Mouse (Mus musculus): ENCODE measurements around the gene Gm11213. TPM values are rescaled to one million over a fixed set of nuclear protein-coding genes. Genes with fewer than 3 reads are reported as not detected.

The Gm11213 gene
- polyA plus RNA-seq, 1 experiment from 2014 or later = not detected

DNA sequence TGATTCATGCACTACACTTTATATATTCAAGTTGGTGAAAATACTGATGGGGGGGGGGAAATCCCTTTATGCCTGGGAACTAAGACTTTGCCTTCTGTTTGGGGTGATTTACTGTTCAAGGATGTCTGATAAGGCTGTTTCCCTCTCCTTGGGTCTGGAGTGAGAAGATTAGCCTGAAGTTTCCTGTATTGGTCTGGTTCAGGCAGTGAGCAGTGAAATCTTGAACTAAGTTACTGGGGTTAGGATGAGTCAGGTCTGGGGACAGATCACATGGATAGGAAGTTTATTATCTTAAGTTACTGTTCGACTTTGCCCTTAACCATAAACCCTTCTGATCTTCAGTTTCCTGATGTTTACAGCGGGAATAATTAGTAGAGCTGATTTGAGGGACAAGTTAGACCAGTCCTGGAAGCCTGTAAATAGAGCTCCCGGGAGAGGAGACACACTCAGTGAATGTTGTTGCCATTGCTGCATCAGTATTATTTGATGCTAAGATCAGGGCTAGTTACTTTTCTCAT lies 20.6 kb upstream of the Gm11213 start:
- no peaks in the 10 kb centered on the region for H3K36me3 ChIP-seq (ENCODE audit: insufficient read depth)
- no peak for TF ChIP-seq CTCF (IDR thresholded peaks at IDR 0.05; ENCODE audit: low read depth)
- H3K4me1 ChIP-seq (ENCODE audit: insufficient read depth) = no peaks in the 10 kb centered on the region
- no peak overlapping the region for H3K27ac ChIP-seq (ENCODE audit: low read depth)
- H3K9ac ChIP-seq = no peak overlapping the region
- ATAC-seq (ENCODE audit: insufficient read depth) = no peak
- WGBS = 41% methylated on average over 3 of the region's 3 CpGs
- no peak for DNase-seq
- H3K27me3 ChIP-seq (ENCODE audit: insufficient read depth, low read length) = no peaks in the 10 kb centered on the region
- no peak overlapping the region for H3K4me2 ChIP-seq
- H3K4me3 ChIP-seq (ENCODE audit: low read depth, low read length) = no peak overlapping the region
- H3K9me3 ChIP-seq (ENCODE audit: low read depth, low read length) = no peaks in the 10 kb centered on the region

DNA sequence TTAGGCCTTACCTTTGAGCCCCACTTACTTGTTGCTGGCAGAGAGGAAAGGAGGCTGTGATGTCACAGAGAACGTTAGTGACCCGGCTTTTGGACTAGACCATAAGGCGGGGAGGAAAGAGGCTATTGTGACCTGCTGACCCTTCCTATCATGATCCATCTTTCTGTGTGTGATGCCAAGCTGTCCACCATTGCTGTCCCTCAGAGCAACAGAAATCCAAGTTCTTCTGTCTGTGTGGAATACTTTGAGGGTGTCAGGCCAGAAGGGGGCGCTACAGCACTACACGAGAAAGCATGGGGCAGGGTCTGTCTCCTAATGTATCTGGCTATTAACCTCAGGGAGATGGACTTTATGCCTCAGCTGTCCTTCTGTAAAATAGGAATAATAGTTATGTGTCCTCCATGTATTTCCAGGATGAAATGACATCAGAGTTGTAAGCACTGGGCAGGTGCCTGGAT lies 17.3 kb upstream of the Gm11213 start, which contains the start of gene Tex48:
Tex48 (minus strand) TSS at position 51 of the 458 bp plus-strand sequence.
- no peaks in the 10 kb centered on the region for H3K27me3 ChIP-seq (ENCODE audit: insufficient read depth, low read length)
- 57% methylated on average over 5 of the region's 5 CpGs for WGBS
- no peak within 1 kb of the TSS for H3K4me2 ChIP-seq
- DNase-seq (peak; percentile 62), ATAC-seq (ENCODE audit: insufficient read depth) (no peak)
- no peak within 1 kb of the TSS for H3K9ac ChIP-seq
- no peak within 1 kb of the TSS for H3K4me3 ChIP-seq (ENCODE audit: low read depth, low read length)
- no peaks in the 10 kb centered on the region for H3K9me3 ChIP-seq (ENCODE audit: low read depth, low read length)
- no peak within 1 kb of the TSS for H3K27ac ChIP-seq (ENCODE audit: low read depth)
- H3K36me3 ChIP-seq (ENCODE audit: insufficient read depth) = no peaks in the 10 kb centered on the region
- no peaks in the 10 kb centered on the region for H3K4me1 ChIP-seq (ENCODE audit: insufficient read depth)
- TF ChIP-seq CTCF (IDR thresholded peaks at IDR 0.05; ENCODE audit: low read depth) = peak; percentile 68

DNA sequence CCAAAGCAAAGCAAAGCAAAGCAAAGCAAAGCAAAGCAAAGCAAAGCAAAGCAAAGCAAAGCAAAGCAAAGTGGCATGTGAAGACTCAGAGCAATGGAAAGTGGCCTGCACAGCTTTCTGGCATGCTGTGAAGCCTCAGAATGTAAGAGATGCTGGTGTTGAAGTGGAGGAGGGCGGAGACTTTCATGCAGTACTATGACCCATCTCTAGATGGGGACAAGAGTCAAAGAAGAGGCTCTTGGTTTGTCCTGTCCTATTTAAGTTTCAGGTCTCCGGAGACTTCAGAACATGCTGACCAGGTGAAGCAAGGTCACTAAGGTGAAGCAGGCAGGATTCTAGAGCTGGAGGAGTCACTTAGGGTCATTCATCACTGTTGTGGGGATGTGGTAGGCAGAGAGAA lies 16.8 kb upstream of the Gm11213 start:
- H3K4me2 ChIP-seq = no peak overlapping the region
- ATAC-seq (ENCODE audit: insufficient read depth) = no peak
- no peak overlapping the region for H3K9ac ChIP-seq
- peak; percentile 17 for DNase-seq
- 77% methylated on average over 2 of the region's 2 CpGs for WGBS
- no peak overlapping the region for H3K4me3 ChIP-seq (ENCODE audit: low read depth, low read length)
- H3K9me3 ChIP-seq (ENCODE audit: low read depth, low read length) = no peaks in the 10 kb centered on the region
- H3K27ac ChIP-seq (ENCODE audit: low read depth) = no peak overlapping the region
- H3K27me3 ChIP-seq (ENCODE audit: insufficient read depth, low read length) = no peaks in the 10 kb centered on the region
- no peaks in the 10 kb centered on the region for H3K36me3 ChIP-seq (ENCODE audit: insufficient read depth)
- no peak for TF ChIP-seq CTCF (IDR thresholded peaks at IDR 0.05; ENCODE audit: low read depth)
- no peaks in the 10 kb centered on the region for H3K4me1 ChIP-seq (ENCODE audit: insufficient read depth)

DNA sequence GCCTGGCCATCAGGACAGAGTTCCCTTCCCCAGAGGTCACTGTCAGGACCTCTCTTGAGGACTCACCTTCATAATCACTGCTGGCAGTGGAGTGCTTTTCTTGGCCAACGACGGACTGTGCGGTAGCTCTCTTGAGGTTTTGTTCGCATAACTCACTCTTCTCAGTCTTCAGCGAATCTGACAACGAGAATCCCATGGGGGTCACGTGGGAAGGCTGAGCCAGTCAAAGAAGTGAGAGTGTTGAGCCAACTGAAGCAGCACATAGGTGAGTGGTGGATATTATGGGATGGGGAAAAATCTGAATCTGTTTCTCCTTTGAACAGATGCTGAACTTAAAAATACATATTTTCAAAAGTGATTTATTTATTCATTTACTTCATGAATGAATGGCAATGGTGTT lies 3.3 kb upstream of the Gm11213 start:
- DNase-seq (no peak), ATAC-seq (ENCODE audit: insufficient read depth) (no peak)
- Histone ChIP-seq H3K36me3 (ENCODE audit: insufficient read depth) (no peaks in the 10 kb centered on the region), H3K4me3 (ENCODE audit: low read depth, low read length) (no peak overlapping the region), H3K27ac (ENCODE audit: low read depth) (no peak overlapping the region), H3K9me3 (ENCODE audit: low read depth, low read length) (no peaks in the 10 kb centered on the region), H3K9ac (no peak overlapping the region), H3K4me1 (ENCODE audit: insufficient read depth) (no peaks in the 10 kb centered on the region), H3K4me2 (no peak overlapping the region), H3K27me3 (ENCODE audit: insufficient read depth, low read length) (no peaks in the 10 kb centered on the region)
- TF ChIP-seq CTCF (IDR thresholded peaks at IDR 0.05; ENCODE audit: low read depth) = no peak
- WGBS = 64% methylated on average over 7 of the region's 7 CpGs

DNA sequence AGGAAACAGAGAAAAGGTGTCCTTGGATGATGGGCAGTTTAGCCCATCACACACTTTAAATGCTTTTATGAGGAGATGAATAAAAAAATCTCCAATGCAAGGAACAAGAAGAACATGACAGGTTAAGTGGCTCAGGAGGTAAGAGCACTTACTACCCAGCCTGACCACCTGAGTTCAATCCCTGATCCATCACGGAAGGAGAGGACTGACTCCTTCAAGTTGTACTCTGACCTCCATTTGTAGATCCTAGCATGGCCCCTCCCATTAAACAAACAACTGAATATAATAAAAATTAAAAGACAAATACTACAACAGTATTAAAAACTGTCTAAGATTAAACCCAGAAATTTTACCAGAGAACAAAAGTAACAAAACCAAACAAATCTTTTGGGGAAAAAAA lies 907 bp upstream of the Gm11213 start:
- Histone ChIP-seq H3K27ac (ENCODE audit: low read depth) (no peak overlapping the region), H3K36me3 (ENCODE audit: insufficient read depth) (no peaks in the 10 kb centered on the region), H3K4me2 (no peak overlapping the region), H3K27me3 (ENCODE audit: insufficient read depth, low read length) (no peaks in the 10 kb centered on the region), H3K4me1 (ENCODE audit: insufficient read depth) (no peaks in the 10 kb centered on the region), H3K4me3 (ENCODE audit: low read depth, low read length) (no peak overlapping the region), H3K9me3 (ENCODE audit: low read depth, low read length) (no peaks in the 10 kb centered on the region), H3K9ac (no peak overlapping the region)
- DNase-seq (no peak), ATAC-seq (ENCODE audit: insufficient read depth) (no peak)
- 55% methylated on average over 1 of the region's 1 CpGs for WGBS
- no peak for TF ChIP-seq CTCF (IDR thresholded peaks at IDR 0.05; ENCODE audit: low read depth)

DNA sequence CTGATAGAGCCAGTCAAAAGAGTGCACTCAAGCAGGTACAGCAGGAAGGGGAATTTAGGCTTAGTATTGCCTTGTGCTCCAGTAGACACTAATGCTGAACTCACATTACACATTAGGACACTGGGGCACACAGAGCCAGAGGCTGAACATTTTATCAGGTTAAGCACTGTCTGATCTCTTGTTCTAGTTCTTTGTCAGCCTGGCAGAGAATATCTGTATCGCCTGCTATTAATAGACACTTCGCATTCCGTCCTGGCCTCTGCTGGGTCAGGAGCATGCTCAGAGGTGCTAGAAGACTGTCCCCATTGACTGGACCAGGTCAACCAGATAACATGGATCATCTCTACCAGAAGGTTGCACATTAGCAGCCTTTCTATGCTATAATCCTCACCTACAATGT lies 484 bp upstream of the Gm11213 start:
- DNase-seq (no peak), ATAC-seq (ENCODE audit: insufficient read depth) (no peak)
- TF ChIP-seq CTCF (IDR thresholded peaks at IDR 0.05; ENCODE audit: low read depth) = no peak
- Histone ChIP-seq H3K27ac (ENCODE audit: low read depth) (no peak overlapping the region), H3K9ac (no peak overlapping the region), H3K36me3 (ENCODE audit: insufficient read depth) (no peaks in the 10 kb centered on the region), H3K4me1 (ENCODE audit: insufficient read depth) (no peaks in the 10 kb centered on the region), H3K4me3 (ENCODE audit: low read depth, low read length) (no peak overlapping the region), H3K9me3 (ENCODE audit: low read depth, low read length) (no peaks in the 10 kb centered on the region), H3K4me2 (no peak overlapping the region), H3K27me3 (ENCODE audit: insufficient read depth, low read length) (no peaks in the 10 kb centered on the region)
- WGBS = 77% methylated on average over 3 of the region's 3 CpGs

DNA sequence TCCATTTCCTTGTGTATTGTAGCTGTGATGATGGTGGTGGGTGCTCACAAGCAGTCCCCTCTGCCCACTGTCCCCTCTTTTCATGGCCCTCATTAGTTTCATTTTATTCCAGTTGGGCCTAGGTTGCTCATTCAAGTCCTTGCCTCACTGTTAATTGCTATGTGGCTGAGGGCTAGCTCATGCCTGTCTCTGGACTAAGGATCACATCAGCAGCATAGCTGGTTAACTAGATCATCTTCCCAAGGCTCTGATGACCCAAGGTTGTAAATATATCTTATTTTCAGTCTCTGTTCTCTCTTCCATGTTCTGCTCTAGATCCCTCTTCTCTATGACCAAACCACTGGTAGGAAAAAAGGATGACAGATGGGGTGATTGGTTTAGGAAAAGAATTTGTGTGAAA lies 3.8 kb downstream of the Gm11213 start:
- ATAC-seq (ENCODE audit: insufficient read depth) (no peak), DNase-seq (no peak)
- Histone ChIP-seq H3K9ac (no peak overlapping the region), H3K9me3 (ENCODE audit: low read depth, low read length) (no peaks in the 10 kb centered on the region), H3K36me3 (ENCODE audit: insufficient read depth) (no peaks in the 10 kb centered on the region), H3K27me3 (ENCODE audit: insufficient read depth, low read length) (no peaks in the 10 kb centered on the region), H3K4me2 (no peak overlapping the region), H3K4me3 (ENCODE audit: low read depth, low read length) (no peak overlapping the region), H3K27ac (ENCODE audit: low read depth) (no peak overlapping the region), H3K4me1 (ENCODE audit: insufficient read depth) (no peaks in the 10 kb centered on the region)
- TF ChIP-seq CTCF (IDR thresholded peaks at IDR 0.05; ENCODE audit: low read depth) = no peak

DNA sequence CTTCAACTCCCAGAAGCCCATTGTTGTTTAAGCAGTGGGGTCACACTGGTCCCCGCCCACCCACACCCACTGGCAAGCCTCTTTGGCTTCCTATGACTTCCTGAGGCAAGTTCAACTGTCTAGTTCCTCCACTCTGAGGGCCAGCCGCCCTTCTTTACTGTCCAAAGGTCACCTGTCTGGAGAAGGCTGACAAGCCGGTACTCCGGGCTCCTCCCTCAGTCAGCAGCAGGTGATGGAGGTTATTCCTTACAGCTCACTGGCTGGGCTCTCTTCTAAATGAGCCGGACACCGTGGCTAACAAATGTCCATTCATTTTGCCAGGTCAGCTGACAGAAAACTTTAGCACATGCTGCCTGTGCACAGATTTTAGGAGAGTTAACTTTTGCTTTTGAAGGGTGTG lies 4.3 kb downstream of the Gm11213 start:
- Histone ChIP-seq H3K9ac (no peak overlapping the region), H3K4me2 (no peak overlapping the region), H3K27ac (ENCODE audit: low read depth) (no peak overlapping the region), H3K36me3 (ENCODE audit: insufficient read depth) (no peaks in the 10 kb centered on the region), H3K27me3 (ENCODE audit: insufficient read depth, low read length) (no peaks in the 10 kb centered on the region), H3K4me1 (ENCODE audit: insufficient read depth) (no peaks in the 10 kb centered on the region), H3K4me3 (ENCODE audit: low read depth, low read length) (no peak overlapping the region), H3K9me3 (ENCODE audit: low read depth, low read length) (no peaks in the 10 kb centered on the region)
- TF ChIP-seq CTCF (IDR thresholded peaks at IDR 0.05; ENCODE audit: low read depth) = no peak
- WGBS = 76% methylated on average over 6 of the region's 6 CpGs
- DNase-seq (no peak), ATAC-seq (ENCODE audit: insufficient read depth) (no peak)
